Mouse (Mus musculus) cortical plate, adult 2 months (tissue): ENCODE measurements around the gene CK137956.

Source experiments
- CTCF ChIP-seq: fragments of 200-500 bp; IDR thresholded peaks from 2 replicates; pipeline ENCODE4 v1.5.1; 2011; ENCODE audit warnings: mild to moderate bottlenecking, control low read depth, low read length; ENCODE audit not compliant: insufficient read depth; ENCODE audit errors: extremely low read depth
- POLR2A ChIP-seq: fragments of 200-500 bp; IDR thresholded peaks from 2 replicates; pipeline ENCODE4 v1.6.1; 2011; ENCODE audit warnings: mild to moderate bottlenecking, low read length, control low read depth; ENCODE audit not compliant: insufficient read depth; ENCODE audit errors: extremely low read depth

- TF ChIP-seq CTCF = no peak
- no peak for TF ChIP-seq POLR2A
These were observed 2.2 kb upstream of the CK137956 start for GRCm38 (mm10) chr4:127972976-127973375.
